Mouse (Mus musculus) intestine, embryonic 14.5 days (tissue): ENCODE measurements around the gene Rtkn. TPM values are rescaled to one million over a fixed set of nuclear protein-coding genes. Genes with fewer than 3 reads are reported as not detected.

Experiments used
- ATAC-seq: fragments of 200-750 bp; cut with Nextera tagmentation; replicated peaks from 2 replicates; pipeline ENCODE4 v1.8.0; 2017; ENCODE audit warnings: low read depth, moderate number of reproducible peaks, moderate TSS enrichment, moderate library complexity; ENCODE audit not compliant: low FRiP score, low TSS enrichment
- DNase-seq: peaks from one replicate; pipeline ENCODE4 v3.0.0-alpha.2; 2018; ENCODE audit warnings: low spot score
- H3K27ac ChIP-seq: fragments of 300-500 bp; sonication (generic); 2 replicates; pipeline ENCODE4 v1.5.1; 2014; ENCODE audit warnings: low read depth, mild to moderate bottlenecking, control low read depth
- H3K27me3 ChIP-seq: fragments of 300-500 bp; sonication (generic); replicated peaks from 2 replicates; pipeline ENCODE4 v1.6.1; 2014; ENCODE audit warnings: low read length, control low read depth; ENCODE audit not compliant: control insufficient read depth, insufficient read depth
- H3K36me3 ChIP-seq: fragments of 300-500 bp; sonication (generic); 2 replicates; pipeline ENCODE4 v1.6.1; 2014; ENCODE audit warnings: low read length, control low read depth; ENCODE audit not compliant: control insufficient read depth, insufficient read depth
- H3K4me1 ChIP-seq: fragments of 300-500 bp; sonication (generic); replicated peaks from 2 replicates; pipeline ENCODE4 v1.6.1; 2014; ENCODE audit warnings: low read length, control low read depth, mixed read lengths; ENCODE audit not compliant: control insufficient read depth, insufficient read depth
- H3K4me2 ChIP-seq: fragments of 300-500 bp; sonication (generic); 2 replicates; pipeline ENCODE4 v1.6.1; 2014; ENCODE audit warnings: low read length
- H3K4me3 ChIP-seq: fragments of 300-500 bp; sonication (generic); 2 replicates; pipeline ENCODE4 v1.5.1; 2014; ENCODE audit warnings: low read depth, low read length, control low read depth, mixed read lengths
- H3K9ac ChIP-seq: fragments of 300-500 bp; sonication (generic); 2 replicates; pipeline ENCODE4 v1.6.1; 2014; ENCODE audit warnings: mild to moderate bottlenecking, low read length
- H3K9me3 ChIP-seq: fragments of 300-500 bp; sonication (generic); 2 replicates; pipeline ENCODE4 v1.6.1; 2016; ENCODE audit warnings: low read length, control low read depth; ENCODE audit not compliant: control insufficient read depth
- WGBS: fragments of 180-500 bp; shearing (Covaris S2); extraction: QIAGEN DNeasy Blood & Tissue Kit; methylation state at CpG from one replicate; pipeline ENCODE4 v1.1.7; 2014; 5-methylcytosine and 5-hydroxymethylcytosine counted together
- polyA plus RNA-seq: library from polyadenylated mRNA; unstranded; fragments of >200 nt; fragmentation: Nextera tagmentation; extraction: Ambion mirVana; gene quantifications from 2 replicates; pipeline ENCODE4 v1.2.1, GENCODE M21; 2014

Rtkn gene
- polyA plus RNA-seq, 1 experiment from 2014 or later: 17.6 TPM

- no peaks in the 10 kb centered on the region for H3K9me3 ChIP-seq
- ATAC-seq (no peak; the same call in 1 of the 2 replicates), DNase-seq (peak; percentile 70)
- H3K36me3 ChIP-seq: peaks cover 39% of the 10 kb centered on the region
- no peaks in the 10 kb centered on the region for H3K27me3 ChIP-seq
- peak overlapping the region; percentile 76 for H3K27ac ChIP-seq
- WGBS: 2% methylated on average over 45 of the region's 48 CpGs
- H3K4me2 ChIP-seq: peak overlapping the region; percentile 95
- H3K9ac ChIP-seq: peak overlapping the region; percentile 80
- H3K4me3 ChIP-seq: peak overlapping the region; percentile 79
- H3K4me1 ChIP-seq: peaks cover 25% of the 10 kb centered on the region
These were observed 19.4 kb upstream of the Rtkn start for GRCm38 (mm10) chr6:83115682-83116372.

GRCm38 (mm10) chr6:83116373-83117164 lies 18.7 kb upstream of the Rtkn start:
- 76% methylated on average over 11 of the region's 11 CpGs for WGBS
- H3K4me1 ChIP-seq: peaks cover 25% of the 10 kb centered on the region
- no peak overlapping the region for H3K27ac ChIP-seq
- H3K9me3 ChIP-seq: no peaks in the 10 kb centered on the region
- no peaks in the 10 kb centered on the region for H3K27me3 ChIP-seq
- H3K36me3 ChIP-seq: peaks cover 32% of the 10 kb centered on the region
- H3K4me3 ChIP-seq: peak overlapping the region; percentile 79
- peak overlapping the region; percentile 95 for H3K4me2 ChIP-seq
- DNase-seq: no peak
- no peak for ATAC-seq
- peak overlapping the region; percentile 80 for H3K9ac ChIP-seq

DNA sequence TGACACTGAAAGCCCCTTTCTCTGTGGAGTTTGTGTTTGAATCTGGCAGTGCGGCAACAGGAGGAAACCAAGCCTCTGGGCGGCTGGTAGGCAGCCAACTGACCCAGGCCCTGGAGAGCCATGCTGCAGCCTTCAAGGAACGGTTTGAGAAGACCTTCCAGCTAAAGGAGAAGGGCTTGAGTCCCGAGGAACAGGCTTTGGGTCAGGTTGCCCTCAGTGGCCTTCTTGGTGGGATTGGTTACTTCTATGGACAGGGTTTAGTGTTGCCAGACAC lies 18.2 kb upstream of the Rtkn start:
- Histone ChIP-seq H3K9me3 (no peaks in the 10 kb centered on the region), H3K9ac (no peak overlapping the region), H3K4me2 (no peak overlapping the region), H3K27me3 (no peaks in the 10 kb centered on the region), H3K4me3 (no peak overlapping the region), H3K36me3 (peaks cover 31% of the 10 kb centered on the region), H3K27ac (no peak overlapping the region), H3K4me1 (peaks cover 25% of the 10 kb centered on the region)
- WGBS: 87% methylated on average over 4 of the region's 4 CpGs
- DNase-seq (no peak), ATAC-seq (no peak)

DNA sequence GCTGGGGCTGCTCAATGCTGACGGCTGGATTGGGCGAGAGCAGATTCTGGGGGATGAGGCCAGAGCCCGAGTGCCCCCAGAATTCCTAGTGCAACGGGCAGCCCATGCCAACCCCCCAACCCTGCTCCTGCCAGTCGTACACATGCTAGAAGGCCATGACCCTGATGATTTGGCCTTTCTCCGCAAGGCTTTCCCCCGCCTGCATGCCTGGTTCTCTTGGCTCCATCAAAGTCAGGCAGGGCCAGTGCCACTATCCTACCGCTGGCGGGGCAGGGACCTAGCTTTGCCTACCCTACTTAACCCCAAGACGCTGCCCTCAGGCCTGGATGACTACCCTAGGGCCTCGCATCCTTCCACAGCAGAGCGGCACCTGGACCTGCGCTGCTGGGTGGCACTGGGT lies 17.6 kb upstream of the Rtkn start:
- 89% methylated on average over 13 of the region's 13 CpGs for WGBS
- no peak overlapping the region for H3K27ac ChIP-seq
- no peak overlapping the region for H3K4me2 ChIP-seq
- ATAC-seq: no peak
- peaks cover 31% of the 10 kb centered on the region for H3K36me3 ChIP-seq
- no peak overlapping the region for H3K9ac ChIP-seq
- peaks cover 30% of the 10 kb centered on the region for H3K4me1 ChIP-seq
- no peaks in the 10 kb centered on the region for H3K27me3 ChIP-seq
- DNase-seq: no peak
- H3K9me3 ChIP-seq: no peaks in the 10 kb centered on the region
- no peak overlapping the region for H3K4me3 ChIP-seq

DNA sequence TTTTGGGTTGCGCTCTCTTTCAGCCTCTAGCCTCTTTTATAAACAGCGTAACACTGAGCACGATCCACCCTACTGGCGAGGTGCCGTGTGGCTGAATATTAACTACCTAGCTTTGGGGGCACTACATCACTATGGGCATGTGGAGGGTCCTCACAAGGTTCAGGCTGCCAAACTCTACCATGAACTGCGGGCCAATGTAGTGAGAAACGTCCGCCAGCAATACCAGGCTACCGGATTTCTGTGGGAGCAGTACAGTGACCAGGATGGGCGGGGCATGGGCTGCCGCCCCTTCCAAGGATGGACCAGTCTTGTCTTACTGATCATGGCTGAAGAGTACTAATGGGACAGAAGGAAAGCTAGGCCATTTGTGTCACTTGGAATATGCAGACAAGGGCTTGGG lies 16.9 kb upstream of the Rtkn start:
- H3K9me3 ChIP-seq: no peaks in the 10 kb centered on the region
- H3K27me3 ChIP-seq: no peaks in the 10 kb centered on the region
- ATAC-seq (no peak), DNase-seq (no peak)
- H3K36me3 ChIP-seq: peaks cover 31% of the 10 kb centered on the region
- no peak overlapping the region for H3K9ac ChIP-seq
- H3K27ac ChIP-seq: no peak overlapping the region
- 78% methylated on average over 11 of the region's 11 CpGs for WGBS
- no peak overlapping the region for H3K4me2 ChIP-seq
- peaks cover 35% of the 10 kb centered on the region for H3K4me1 ChIP-seq
- H3K4me3 ChIP-seq: no peak overlapping the region

- Histone ChIP-seq H3K27ac (no peak overlapping the region), H3K36me3 (peaks cover 31% of the 10 kb centered on the region), H3K4me2 (no peak overlapping the region), H3K9ac (no peak overlapping the region), H3K9me3 (no peaks in the 10 kb centered on the region), H3K27me3 (no peaks in the 10 kb centered on the region), H3K4me1 (peaks cover 39% of the 10 kb centered on the region), H3K4me3 (no peak overlapping the region)
- DNase-seq (no peak), ATAC-seq (no peak)
- WGBS: 82% methylated on average over 14 of the region's 14 CpGs
These were observed 16.2 kb upstream of the Rtkn start for GRCm38 (mm10) chr6:83118825-83119733.

- Histone ChIP-seq H3K36me3 (peaks cover 31% of the 10 kb centered on the region), H3K4me1 (peaks cover 40% of the 10 kb centered on the region), H3K27ac (peak overlapping the region; percentile 38; the same call in 1 of the 2 replicates), H3K27me3 (no peaks in the 10 kb centered on the region), H3K4me2 (no peak overlapping the region; the same call in 1 of the 2 replicates), H3K4me3 (peak overlapping the region; percentile 82; the same call in 1 of the 2 replicates), H3K9me3 (no peaks in the 10 kb centered on the region), H3K9ac (no peak overlapping the region)
- DNase-seq (no peak), ATAC-seq (no peak)
- WGBS: 81% methylated on average over 7 of the region's 7 CpGs
These were observed 15.6 kb upstream of the Rtkn start for GRCm38 (mm10) chr6:83119734-83120051.

DNA sequence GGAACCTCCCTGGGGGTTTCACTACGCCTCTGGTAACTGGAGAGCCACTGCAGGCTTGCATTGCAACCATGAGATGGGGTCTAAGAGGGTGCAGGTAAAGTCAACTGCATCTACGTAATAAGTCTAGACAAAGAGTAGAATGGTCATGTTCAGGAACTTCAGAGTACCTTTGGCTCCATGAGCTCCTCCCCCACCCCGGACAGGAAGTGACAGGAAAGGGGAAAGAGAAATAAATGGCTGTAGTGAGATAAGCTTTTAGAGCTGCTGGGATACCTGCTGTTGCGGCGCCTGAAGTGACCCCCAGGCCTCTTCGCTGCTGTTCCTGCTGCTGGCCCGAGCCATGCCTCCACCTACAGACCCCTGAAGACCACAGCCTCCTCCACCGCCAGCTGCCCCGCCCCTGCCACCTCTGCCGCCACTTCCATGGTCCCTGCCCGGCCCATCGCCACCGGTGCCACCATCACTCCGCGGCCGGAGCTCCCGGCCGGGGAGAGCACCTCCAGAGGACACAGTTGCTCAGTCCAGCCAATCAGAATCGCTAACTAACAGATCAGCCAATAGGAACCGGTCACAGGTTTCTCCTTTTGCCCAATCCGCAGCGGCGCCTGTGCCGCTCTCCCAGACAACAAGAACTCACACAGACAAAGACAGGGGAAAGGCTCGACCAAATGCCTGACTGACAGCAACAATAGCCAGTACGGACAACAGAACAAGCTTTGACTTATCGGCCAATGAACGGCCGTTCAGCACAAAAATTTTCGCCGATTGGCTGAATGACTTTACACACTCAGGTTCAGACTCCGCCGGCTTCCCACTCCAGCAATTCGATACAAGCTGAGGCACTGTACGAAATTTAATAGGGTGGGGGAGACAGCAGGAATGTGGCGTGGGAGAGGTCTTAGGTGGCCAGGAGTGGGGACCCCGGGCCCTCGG lies 14.1 kb upstream of the Rtkn start, which contains the start of gene Wbp1:
TSS of gene Wbp1 (minus strand) at position 630 of the 933 bp plus-strand sequence.
- Histone ChIP-seq H3K36me3 (peaks cover 31% of the 10 kb centered on the region), H3K9me3 (no peaks in the 10 kb centered on the region), H3K27me3 (no peaks in the 10 kb centered on the region), H3K27ac (peak within 1 kb of the TSS; percentile 94), H3K4me2 (peak within 1 kb of the TSS; percentile 96), H3K4me3 (peak within 1 kb of the TSS; percentile 82), H3K4me1 (peaks cover 35% of the 10 kb centered on the region; the same call in 1 of the 2 replicates), H3K9ac (peak within 1 kb of the TSS; percentile 88)
- WGBS: under 1% methylated on average over 38 of the region's 38 CpGs
- DNase-seq (peak; percentile 94), ATAC-seq (peak; percentile 93)
